Mouse (Mus musculus): ENCODE measurements at regions not wholly inside any gene's neighbourhood (a gene's known extent, or its start where the extent isn't known, plus 50 kb on each side); places are given as distances from the start of the nearest gene placed in this dataset.

- no peak overlapping the region for H3K27ac ChIP-seq
- H3K9me3 ChIP-seq (ENCODE audit: low read length), result no peaks in the 10 kb centered on the region
- H3K36me3 ChIP-seq (ENCODE audit: insufficient read depth, low read length), result no peaks in the 10 kb centered on the region
- H3K9ac ChIP-seq (replicated peaks; ENCODE audit: low read length), result no peak overlapping the region
- WGBS, result 91% methylated on average over 7 of the region's 7 CpGs
- no peak overlapping the region for H3K4me2 ChIP-seq (ENCODE audit: low read depth, low read length)
- ATAC-seq, result no peak
- H3K4me3 ChIP-seq (ENCODE audit: low read length), result no peak overlapping the region
- TF ChIP-seq CTCF (IDR thresholded peaks at IDR 0.05; ENCODE audit: low read depth), result no peak
- no peak for DNase-seq (ENCODE audit: low spot score)
- no peaks in the 10 kb centered on the region for H3K27me3 ChIP-seq (ENCODE audit: insufficient read depth, low read length)
- H3K4me1 ChIP-seq (ENCODE audit: insufficient read depth, low read length), result no peaks in the 10 kb centered on the region; the same call in none of the 2 replicates
Measured at GRCm38 (mm10) chr9:115602772-115603171, 292.6 kb upstream of the Stt3b start.

GRCm38 (mm10) chr9:115604450-115604849 is 294.2 kb upstream of the Stt3b start:
- no peaks in the 10 kb centered on the region for H3K9me3 ChIP-seq (ENCODE audit: low read length)
- 26% methylated on average over 3 of the region's 3 CpGs for WGBS
- no peak for TF ChIP-seq CTCF (IDR thresholded peaks at IDR 0.05; ENCODE audit: low read depth)
- H3K27ac ChIP-seq, result peak overlapping the region; percentile 82
- H3K4me3 ChIP-seq (ENCODE audit: low read length), result no peak overlapping the region
- H3K9ac ChIP-seq (replicated peaks; ENCODE audit: low read length), result no peak overlapping the region
- ATAC-seq (peak; percentile 96), DNase-seq (ENCODE audit: low spot score) (peak; percentile 86)
- H3K27me3 ChIP-seq (ENCODE audit: insufficient read depth, low read length), result no peaks in the 10 kb centered on the region
- no peaks in the 10 kb centered on the region; the same call in none of the 2 replicates for H3K4me1 ChIP-seq (ENCODE audit: insufficient read depth, low read length)
- H3K4me2 ChIP-seq (ENCODE audit: low read depth, low read length), result no peak overlapping the region
- no peaks in the 10 kb centered on the region for H3K36me3 ChIP-seq (ENCODE audit: insufficient read depth, low read length)

DNA sequence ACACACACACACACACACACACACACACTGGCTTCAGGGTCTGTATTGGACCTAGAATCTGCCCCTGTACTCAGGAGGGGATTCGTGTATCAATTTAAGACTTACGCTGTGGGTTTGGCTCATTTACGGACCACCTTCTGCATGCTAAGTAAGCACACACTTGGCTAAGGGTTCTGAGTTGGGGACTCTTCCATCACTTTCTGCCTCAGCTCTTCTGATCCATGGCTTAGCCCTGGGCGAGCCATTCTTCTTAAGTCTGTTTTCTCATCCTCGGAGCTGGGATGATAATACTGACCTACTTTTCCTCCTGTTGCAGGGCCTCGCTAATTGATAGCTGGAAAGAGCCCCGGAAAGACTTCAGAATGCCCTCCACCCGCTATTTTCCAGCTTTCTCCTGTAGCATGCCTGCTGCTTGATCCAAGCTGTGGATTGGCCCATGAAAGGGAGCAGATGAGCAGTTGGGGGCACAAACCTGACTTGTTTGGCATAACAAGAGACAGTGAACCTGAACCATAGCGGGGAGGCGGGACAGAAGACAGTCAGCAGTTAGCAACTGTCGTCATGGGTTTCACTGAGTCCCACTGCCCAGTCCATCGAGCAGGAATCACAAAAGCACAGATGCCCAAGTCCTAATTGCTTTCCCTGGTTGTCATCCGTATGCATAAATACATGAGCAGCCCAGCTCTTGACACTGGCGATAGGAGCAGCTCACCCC is 294.9 kb upstream of the Stt3b start:
- H3K9me3 ChIP-seq (ENCODE audit: low read length), result no peaks in the 10 kb centered on the region
- WGBS, result 28% methylated on average over 14 of the region's 14 CpGs
- no peak overlapping the region for H3K4me3 ChIP-seq (ENCODE audit: low read length)
- H3K4me1 ChIP-seq (ENCODE audit: insufficient read depth, low read length), result no peaks in the 10 kb centered on the region; the same call in none of the 2 replicates
- H3K4me2 ChIP-seq (ENCODE audit: low read depth, low read length), result 0 out of 2 replicates have a peak overlapping the region, but pooled peaks have one; percentile 8
- ATAC-seq (peak; percentile 82), DNase-seq (ENCODE audit: low spot score) (peak; percentile 72)
- no peak for TF ChIP-seq CTCF (IDR thresholded peaks at IDR 0.05; ENCODE audit: low read depth)
- peak overlapping the region; percentile 82 for H3K27ac ChIP-seq
- no peak overlapping the region for H3K9ac ChIP-seq (replicated peaks; ENCODE audit: low read length)
- no peaks in the 10 kb centered on the region for H3K27me3 ChIP-seq (ENCODE audit: insufficient read depth, low read length)
- H3K36me3 ChIP-seq (ENCODE audit: insufficient read depth, low read length), result no peaks in the 10 kb centered on the region

DNA sequence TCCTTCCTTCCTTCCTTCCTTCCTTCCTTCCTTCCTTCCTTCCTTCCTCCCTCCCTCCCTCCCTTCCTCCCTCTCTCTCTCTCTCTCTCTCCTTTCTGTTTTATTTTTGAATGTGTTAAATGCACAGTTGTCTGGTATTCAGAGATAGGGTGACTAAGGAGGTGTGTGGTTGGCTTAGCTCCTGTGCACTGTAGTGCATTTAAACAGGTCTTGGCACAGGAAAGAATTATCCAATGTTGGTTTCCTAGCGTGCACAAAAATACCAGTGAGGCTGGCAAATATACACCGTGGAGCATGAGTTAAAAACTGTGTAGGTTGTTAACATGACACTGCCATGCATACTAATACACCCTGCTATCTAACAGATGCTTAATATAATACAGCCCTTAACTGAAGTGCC is 297.7 kb upstream of the Stt3b start:
- Histone ChIP-seq H3K27me3 (ENCODE audit: insufficient read depth, low read length) (no peaks in the 10 kb centered on the region), H3K9ac (replicated peaks; ENCODE audit: low read length) (no peak overlapping the region), H3K36me3 (ENCODE audit: insufficient read depth, low read length) (no peaks in the 10 kb centered on the region), H3K4me3 (ENCODE audit: low read length) (no peak overlapping the region), H3K9me3 (ENCODE audit: low read length) (no peaks in the 10 kb centered on the region), H3K27ac (no peak overlapping the region), H3K4me2 (ENCODE audit: low read depth, low read length) (no peak overlapping the region), H3K4me1 (ENCODE audit: insufficient read depth, low read length) (no peaks in the 10 kb centered on the region; the same call in none of the 2 replicates)
- 43% methylated on average over 2 of the region's 2 CpGs for WGBS
- no peak for TF ChIP-seq CTCF (IDR thresholded peaks at IDR 0.05; ENCODE audit: low read depth)
- ATAC-seq, result no peak
- DNase-seq (ENCODE audit: low spot score), result no peak

GRCm38 (mm10) chr9:115608377-115608776 is 298.2 kb upstream of the Stt3b start:
- Histone ChIP-seq H3K27me3 (ENCODE audit: insufficient read depth, low read length) (no peaks in the 10 kb centered on the region), H3K4me3 (ENCODE audit: low read length) (no peak overlapping the region), H3K4me2 (ENCODE audit: low read depth, low read length) (no peak overlapping the region), H3K27ac (no peak overlapping the region), H3K9ac (replicated peaks; ENCODE audit: low read length) (no peak overlapping the region), H3K4me1 (ENCODE audit: insufficient read depth, low read length) (no peaks in the 10 kb centered on the region; the same call in none of the 2 replicates), H3K36me3 (ENCODE audit: insufficient read depth, low read length) (no peaks in the 10 kb centered on the region), H3K9me3 (ENCODE audit: low read length) (no peaks in the 10 kb centered on the region)
- no peak for DNase-seq (ENCODE audit: low spot score)
- no peak for ATAC-seq
- no peak for TF ChIP-seq CTCF (IDR thresholded peaks at IDR 0.05; ENCODE audit: low read depth)
- WGBS, result 91% methylated on average over 5 of the region's 5 CpGs

DNA sequence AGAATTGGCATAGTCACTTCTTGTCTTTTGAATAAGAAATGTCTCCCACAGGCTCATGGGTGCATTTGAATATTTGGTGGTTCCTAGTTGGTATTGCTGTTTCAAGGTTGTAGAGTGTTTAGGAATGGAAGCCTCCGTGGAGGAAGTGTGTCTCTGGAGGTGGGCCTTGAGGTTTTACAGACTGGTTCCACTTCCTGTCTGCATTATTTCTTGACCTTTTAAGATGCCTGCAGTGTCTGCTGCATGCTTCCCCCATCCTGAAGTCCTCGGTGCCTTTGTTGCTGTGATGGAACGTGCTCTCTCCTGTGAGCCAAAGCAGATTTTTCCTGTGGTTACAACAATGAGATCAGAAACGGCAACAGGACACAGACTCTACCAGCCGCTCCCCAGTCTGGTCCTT is 299.4 kb upstream of the Gadl1 start:
- DNase-seq (ENCODE audit: low spot score) (no peak), ATAC-seq (no peak)
- Histone ChIP-seq H3K9me3 (ENCODE audit: low read length) (no peaks in the 10 kb centered on the region), H3K27ac (no peak overlapping the region), H3K9ac (replicated peaks; ENCODE audit: low read length) (no peak overlapping the region), H3K4me2 (ENCODE audit: low read depth, low read length) (no peak overlapping the region), H3K36me3 (ENCODE audit: insufficient read depth, low read length) (no peaks in the 10 kb centered on the region), H3K4me3 (ENCODE audit: low read length) (no peak overlapping the region), H3K4me1 (ENCODE audit: insufficient read depth, low read length) (no peaks in the 10 kb centered on the region; the same call in 1 of the 2 replicates), H3K27me3 (ENCODE audit: insufficient read depth, low read length) (no peaks in the 10 kb centered on the region)
- WGBS, result 87% methylated on average over 5 of the region's 5 CpGs
- TF ChIP-seq CTCF (IDR thresholded peaks at IDR 0.05; ENCODE audit: low read depth), result no peak

DNA sequence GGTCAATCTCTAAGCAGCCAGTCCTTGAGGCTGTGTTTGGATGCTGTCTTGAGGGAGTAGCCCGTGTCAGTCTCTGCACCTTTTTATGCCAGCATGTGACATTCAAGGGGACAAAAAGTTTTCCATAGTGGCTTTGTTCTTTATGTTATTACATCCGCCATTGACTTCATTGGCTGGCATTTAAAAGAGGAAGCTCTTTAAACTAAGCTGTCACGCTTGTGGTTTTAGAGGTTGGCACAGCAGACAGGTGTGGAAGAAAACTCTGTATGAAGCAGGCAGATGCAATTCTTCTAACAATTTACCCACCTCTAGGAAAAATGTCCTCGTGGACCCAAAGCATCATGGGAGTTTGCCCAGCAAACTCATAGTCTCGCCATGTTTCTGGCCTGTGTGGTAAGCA is 297.5 kb upstream of the Gadl1 start:
- no peak for TF ChIP-seq CTCF (IDR thresholded peaks at IDR 0.05; ENCODE audit: low read depth)
- ATAC-seq, result no peak
- no peak for DNase-seq (ENCODE audit: low spot score)
- WGBS, result 81% methylated on average over 5 of the region's 5 CpGs
- H3K9me3 ChIP-seq (ENCODE audit: low read length), result no peaks in the 10 kb centered on the region
- no peak overlapping the region for H3K27ac ChIP-seq
- no peaks in the 10 kb centered on the region for H3K36me3 ChIP-seq (ENCODE audit: insufficient read depth, low read length)
- no peaks in the 10 kb centered on the region for H3K4me1 ChIP-seq (ENCODE audit: insufficient read depth, low read length)
- H3K9ac ChIP-seq (replicated peaks; ENCODE audit: low read length), result no peak overlapping the region
- no peak overlapping the region for H3K4me2 ChIP-seq (ENCODE audit: low read depth, low read length)
- H3K4me3 ChIP-seq (ENCODE audit: low read length), result no peak overlapping the region
- H3K27me3 ChIP-seq (ENCODE audit: insufficient read depth, low read length), result no peaks in the 10 kb centered on the region

Measured in hindbrain, postnatal 0 days (tissue).